Mouse (Mus musculus): Measurements from ENCODE around the gene Tmem132c. TPM values are rescaled to one million over a fixed set of nuclear protein-coding genes. Genes with fewer than 3 reads are reported as not detected.

Tmem132c gene
- polyA plus RNA-seq (2012; rRNA removed), result 0.81 and 0.96 TPM in 2 replicates

DNA sequence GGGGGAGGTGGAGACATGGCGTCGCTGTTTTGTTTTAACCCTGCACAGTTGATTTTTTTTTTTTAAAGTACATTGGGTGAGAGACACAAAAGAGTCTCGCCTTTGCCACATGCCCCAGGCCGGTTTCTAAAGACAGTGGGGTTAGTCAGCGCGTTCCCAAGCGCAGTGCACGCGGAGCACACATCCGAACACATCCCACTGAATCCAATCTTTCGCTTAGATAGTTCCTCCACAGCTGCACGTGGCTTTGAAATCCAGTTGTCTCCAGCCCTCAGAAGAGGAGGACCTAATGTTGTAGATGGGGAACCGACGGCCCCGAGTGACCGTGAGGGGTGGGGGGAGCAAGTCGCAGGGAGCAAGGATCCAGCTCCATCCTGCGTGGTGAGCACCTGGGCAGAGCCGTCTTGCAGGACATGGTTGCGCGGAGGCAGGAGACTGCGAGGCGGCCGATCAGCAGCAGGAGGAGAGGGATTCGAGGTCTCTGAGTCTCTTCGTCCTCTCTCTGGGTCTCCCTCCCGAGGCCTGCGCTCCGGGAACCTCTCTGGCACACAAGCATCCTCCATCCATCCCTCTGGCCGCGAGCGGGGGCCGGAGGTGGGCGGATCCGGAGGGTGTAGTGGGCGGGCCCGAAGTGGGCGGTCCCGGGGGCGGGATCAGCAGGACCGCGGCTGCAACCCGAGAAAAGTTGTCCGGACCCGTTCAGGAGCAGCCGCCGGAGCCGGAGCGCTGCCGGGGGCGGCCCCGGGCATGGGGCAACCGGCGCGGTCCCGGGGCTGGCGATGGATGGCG, at the start of gene Tmem132c:
Gene Tmem132c, plus strand, starts transcription at position 673 of the 789 bp plus-strand sequence.
- DNase-seq (ENCODE audit: low spot score), result peak; percentile 41

DNA sequence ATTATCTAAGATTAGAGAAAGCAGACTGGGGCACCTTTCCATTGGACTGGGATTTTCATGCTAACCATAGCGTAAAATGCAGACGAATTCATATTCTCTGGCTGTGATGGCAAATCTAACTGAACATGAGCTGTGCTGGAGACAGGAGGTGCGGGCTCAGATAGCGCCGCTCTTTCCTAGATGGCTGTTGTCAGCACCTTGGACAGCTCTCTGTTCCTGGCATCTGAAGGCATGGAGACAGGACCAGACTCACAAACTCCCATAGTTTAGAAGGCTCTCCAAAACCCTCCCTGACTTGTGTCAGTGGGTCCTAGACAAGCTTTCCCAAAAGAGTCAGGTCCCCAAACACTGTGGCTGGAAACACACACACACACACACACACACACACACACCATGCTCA, 49.7 kb upstream of the Tmem132c start:
- no peak for DNase-seq (ENCODE audit: low spot score)

DNA sequence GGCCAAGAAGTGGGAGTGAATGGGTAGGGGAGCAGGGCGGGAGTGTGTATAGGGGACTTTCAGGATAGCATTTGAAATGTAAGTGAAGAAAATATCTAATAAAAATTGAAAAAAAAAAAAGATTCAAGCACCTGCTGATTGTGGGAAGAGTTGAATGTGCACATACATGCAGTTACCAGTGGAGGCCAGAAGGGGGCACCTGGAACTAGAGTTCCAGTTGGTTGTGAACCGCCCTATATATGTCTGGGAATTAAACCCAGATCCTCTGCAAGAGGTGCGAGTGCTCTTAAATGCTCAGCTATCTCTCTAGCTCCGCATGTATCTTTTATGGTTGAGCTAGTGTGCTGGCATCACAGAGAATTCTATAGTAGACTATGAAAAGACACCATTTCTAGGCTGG, 42.8 kb upstream of the Tmem132c start:
- no peak for DNase-seq (ENCODE audit: low spot score)

DNA sequence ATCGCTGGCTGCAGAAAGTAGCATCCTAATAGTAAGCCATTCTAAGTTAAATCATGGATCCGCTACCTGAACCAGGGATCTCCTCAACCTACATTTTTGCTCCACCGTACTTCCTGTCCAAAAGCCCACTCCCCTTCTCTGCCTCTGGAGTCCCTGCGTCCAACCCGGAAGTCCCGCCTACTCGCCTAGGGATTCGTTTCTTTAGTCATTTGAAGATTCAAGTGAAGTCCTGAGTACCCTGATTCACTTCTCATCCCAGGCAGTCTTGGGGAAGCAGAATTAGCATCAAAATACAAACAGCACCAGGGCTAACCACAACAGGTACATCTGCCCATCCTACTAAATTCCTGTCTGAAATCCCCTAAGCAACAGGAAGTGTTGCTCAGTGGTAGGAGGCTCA, 36.7 kb upstream of the Tmem132c start:
- DNase-seq (ENCODE audit: low spot score), result no peak

DNA sequence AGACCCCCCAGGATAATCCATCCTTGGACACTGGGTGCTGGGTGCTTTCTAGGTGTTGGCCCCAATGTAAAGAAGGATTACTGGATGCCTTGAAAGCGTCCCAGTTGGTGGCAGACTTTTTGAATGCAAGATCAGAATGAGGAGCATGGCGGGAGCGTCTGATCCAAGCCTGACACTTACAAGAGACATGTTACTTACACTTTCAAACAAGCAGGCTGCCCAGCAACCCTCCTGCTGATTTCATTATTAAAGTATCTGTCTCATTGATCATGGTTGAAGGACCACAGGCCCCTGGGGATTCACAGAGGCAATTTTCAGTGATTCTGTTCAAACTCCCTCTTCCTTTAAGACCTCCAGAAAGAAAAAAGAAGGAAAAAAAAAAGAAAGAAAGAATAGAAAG, 25.2 kb upstream of the Tmem132c start:
- no peak for DNase-seq (ENCODE audit: low spot score)

DNA sequence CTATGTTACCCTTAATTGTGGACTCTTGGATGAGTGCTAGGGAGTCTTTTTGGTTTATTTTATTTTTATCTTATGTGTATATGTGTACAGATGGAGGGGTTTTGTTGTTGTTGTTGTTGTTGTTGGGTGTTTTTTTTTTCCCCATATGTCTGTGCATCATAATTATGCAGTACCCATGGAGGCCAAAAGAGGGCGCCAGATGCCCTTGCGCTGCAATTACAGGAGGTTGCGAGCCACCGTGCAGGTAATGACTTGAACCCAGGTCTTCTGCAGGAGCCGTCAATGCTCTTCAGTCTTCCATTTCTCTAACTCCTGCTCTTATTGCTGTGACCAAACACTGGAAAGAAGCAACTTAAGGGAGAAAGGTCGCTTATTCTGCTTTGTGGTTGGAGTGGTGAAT, 23.9 kb upstream of the Tmem132c start:
- no peak for DNase-seq (ENCODE audit: low spot score)

DNA sequence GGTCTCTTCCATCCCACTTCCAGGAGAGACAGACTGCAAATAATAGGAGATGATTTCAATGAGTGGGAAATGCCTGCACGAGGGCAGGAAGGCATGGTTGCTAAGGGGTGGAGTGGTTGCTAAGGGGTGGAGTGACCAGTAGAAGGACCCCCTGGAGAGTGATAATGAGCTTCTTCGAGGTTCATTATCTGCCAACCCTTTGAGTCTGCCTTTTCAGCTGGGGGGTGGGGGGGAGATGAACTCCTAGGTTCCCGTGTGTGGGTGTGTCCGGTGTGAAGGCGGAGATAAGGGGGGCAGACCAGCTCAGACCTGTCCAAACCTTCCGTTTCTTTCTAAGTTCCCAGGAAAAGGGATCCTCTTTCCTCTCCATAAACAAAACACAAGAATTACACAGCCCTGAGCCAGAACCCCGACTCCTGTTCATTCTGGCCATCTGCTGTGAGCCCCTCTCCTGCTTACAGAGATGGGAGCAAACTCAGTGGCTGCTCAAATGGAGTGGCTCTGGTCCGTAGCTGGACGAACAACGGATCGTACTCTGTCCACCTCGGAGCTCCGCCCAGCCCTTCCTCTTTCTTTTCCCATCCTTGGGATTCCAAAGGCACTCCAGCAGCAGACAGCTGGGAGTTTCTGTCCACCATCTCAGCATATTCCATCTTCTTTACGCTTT, 13.5 kb upstream of the Tmem132c start:
- no peak for DNase-seq (ENCODE audit: low spot score)

DNA sequence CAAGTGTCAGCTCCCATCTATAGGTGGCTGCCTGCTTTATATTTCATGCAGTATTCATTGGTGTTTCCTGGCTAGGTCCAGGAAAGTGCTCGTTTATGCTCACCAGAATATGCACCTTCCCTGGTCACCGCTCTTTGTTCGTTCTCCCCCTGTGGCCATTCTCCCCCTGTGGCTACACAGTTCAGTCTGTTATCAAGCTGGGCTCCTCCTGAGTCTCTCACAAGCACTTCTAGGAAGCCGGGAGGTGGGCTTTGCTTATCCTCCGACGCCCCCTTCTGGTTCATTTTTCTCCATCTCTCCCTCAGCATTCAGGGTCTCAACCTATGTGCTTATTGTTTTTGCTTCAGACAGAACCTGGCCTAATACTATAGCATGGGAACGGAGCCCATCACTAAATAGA, 6.9 kb upstream of the Tmem132c start:
- DNase-seq (ENCODE audit: low spot score), result no peak

DNA sequence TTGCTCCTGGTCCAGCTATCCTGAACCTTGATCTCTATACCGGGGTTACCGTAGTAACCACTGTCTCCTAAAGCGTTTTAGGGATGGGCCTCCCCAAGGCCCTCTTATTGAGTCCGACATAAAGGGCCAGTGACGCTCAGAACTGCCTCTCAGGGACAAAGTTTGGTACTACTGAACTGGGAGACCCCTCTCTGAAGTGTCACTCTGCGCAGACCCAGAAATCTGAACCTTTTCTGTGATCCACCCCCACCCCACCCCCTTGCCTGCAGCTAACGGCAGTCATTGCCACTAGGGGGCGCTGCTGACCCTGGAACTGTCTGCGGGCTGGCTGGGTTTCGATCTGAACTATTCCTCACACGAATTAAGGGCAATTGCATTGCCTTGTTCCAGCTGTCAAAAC, 6.4 kb upstream of the Tmem132c start:
- peak; percentile 52 for DNase-seq (ENCODE audit: low spot score)

DNA sequence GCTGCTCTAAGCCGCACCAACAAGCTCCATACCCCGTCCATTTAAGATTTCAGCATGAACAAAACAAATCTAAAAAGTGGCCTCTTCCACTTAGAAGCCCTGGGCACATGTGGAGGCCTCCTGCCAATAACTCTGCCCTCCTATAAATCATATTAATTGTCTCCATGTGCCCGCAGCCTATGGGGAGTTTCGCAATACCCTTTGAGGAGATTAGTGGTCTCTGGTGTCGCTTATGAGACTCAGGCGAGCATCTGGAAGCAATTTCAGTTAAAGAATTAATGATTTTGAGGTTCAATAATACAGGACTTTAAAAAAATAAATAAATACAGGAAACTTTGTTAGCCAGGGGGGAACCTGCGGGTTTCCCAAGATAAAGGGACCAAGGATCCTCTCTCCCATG, 1.9 kb upstream of the Tmem132c start:
- no peak for DNase-seq (ENCODE audit: low spot score)

DNA sequence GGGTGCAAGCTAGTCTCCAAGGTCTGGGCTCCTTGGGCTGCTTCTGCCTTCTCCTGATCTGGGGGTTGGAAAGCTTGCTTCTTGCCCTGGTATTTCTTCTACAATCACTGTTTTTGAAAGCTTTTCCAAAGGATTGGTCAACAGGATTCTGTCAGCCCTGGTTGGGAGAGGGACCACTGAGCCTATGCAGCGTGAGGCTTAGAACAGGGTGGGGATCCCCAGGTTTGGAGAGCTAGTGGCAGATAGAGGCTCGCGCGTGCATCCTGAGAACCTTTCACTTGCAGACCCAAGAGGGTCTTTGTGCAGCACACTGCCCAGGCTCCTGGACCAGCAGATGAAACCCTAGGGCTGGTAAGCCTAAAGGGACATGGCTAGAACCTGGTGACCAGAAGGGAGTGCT, 962 bp upstream of the Tmem132c start:
- no peak for DNase-seq (ENCODE audit: low spot score)

DNA sequence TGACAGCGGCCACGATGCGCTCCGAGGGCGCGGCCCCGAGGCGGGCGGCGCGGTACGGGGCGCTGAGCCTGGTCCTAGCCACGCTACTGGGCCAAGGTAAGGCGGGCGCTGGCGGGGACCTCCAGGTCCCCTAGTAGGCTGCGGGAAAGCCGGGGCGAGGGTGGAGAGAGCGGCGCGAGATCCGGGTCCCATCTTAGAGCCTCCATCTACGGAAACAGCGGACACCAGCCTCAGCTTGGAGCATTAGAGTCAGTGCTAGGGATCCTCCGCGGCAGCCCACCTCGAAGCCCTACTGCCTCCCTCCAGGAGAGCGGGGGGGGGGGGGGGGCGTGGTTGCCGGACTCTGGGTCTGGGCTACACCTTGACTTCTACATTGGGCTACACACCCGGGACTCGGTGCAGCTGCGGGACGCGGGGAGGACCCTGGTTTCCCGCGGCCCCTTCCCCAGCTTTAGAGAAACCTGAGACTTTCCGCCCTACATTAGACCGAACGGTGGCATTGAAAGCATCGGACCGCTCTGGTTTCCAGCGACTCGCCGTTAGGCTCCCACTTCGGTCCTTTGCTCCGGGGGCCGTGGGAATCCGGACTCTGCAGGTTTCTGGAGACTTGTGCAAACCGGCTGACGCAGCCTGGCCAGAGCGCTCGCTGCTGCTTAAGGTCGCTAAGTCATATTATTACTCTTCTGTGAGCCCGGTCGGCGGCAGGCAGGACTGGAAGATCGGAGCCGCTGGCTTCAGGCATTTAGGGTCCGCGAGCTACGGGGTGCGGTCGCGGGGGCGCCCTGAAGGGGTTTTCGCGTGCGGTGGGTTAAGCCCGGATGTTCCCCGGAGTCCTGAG, 536 bp downstream of the Tmem132c start:
- DNase-seq (ENCODE audit: low spot score), result no peak

DNA sequence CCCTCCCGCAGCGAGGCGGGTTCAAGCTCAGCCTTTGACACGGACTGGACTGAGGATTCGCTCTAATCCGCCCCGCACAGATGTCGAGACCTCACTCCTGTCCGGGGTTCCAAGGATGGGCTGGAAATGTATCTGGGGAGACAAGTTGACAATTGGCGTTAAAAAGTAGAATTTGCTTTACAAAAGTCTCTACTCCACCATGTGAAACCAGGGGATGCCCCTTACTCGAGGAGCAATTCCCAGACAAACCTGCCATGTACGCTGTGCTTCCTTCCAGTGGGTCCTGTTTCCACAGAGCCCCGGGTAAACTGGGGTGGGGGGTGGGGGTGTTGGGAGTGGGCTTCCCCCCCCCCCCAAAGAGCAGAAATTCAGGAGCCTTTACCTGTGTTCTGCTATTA, 1.2 kb downstream of the Tmem132c start:
- no peak for DNase-seq (ENCODE audit: low spot score)

DNA sequence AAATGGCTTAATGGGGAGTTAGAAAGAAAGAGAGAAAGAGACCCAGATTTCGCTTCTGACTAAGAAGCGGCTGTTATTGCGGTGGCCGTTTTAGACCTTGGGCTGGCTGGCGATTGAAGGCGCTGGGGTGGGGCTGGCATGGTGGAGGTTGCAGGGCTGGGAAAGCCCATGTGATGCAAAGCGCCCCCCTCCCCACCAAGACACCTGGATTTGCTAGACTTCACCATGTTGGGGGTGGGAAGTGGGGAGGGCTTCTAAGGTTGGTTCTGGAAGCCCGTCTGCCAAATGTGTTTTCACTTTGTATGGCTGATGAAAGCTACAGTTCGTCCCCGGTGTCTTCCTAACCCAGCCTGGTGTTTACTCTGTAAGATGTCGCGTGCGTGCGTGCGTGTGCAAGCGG, 1.6 kb downstream of the Tmem132c start:
- no peak for DNase-seq (ENCODE audit: low spot score)

DNA sequence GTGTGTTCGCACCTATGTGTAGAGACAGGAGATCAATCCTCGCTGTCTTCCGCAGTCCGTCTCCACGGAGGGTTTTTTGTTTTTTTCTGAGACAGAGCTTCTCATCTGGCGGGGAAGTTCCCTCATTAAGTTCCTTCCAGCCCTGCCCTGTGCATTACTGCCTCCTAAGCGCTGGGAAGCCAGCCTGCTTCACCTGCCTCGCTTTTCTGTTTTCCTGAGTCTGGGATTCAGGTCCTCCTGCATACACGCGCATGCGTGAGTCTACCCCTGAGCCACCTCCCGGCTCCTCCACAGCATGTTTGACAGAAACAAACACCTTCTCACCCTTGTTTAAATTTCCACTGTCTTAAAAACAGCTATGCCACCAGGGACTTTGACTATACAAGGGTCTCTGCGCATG, 2.0 kb downstream of the Tmem132c start:
- DNase-seq (ENCODE audit: low spot score), result no peak

DNA sequence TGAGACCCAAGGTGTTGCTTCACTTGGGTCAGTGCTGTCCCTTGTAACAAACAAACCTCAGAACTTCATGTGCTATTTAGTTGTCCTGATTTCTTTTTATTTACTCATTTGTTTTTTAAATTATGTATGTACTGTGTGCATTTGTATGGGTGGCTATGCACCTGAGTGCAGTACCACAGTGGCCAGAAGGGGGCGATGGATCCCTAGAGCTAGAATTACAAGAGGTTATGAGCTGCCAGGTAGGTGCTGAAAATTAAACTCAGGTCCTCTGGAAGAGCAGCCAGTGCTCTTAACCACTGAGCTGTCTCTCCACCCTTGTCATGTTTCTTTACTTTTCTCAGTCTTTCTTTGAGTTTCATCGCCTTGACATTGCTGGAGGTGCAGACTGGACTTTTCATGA, 11.7 kb downstream of the Tmem132c start:
- DNase-seq (ENCODE audit: low spot score), result no peak

DNA sequence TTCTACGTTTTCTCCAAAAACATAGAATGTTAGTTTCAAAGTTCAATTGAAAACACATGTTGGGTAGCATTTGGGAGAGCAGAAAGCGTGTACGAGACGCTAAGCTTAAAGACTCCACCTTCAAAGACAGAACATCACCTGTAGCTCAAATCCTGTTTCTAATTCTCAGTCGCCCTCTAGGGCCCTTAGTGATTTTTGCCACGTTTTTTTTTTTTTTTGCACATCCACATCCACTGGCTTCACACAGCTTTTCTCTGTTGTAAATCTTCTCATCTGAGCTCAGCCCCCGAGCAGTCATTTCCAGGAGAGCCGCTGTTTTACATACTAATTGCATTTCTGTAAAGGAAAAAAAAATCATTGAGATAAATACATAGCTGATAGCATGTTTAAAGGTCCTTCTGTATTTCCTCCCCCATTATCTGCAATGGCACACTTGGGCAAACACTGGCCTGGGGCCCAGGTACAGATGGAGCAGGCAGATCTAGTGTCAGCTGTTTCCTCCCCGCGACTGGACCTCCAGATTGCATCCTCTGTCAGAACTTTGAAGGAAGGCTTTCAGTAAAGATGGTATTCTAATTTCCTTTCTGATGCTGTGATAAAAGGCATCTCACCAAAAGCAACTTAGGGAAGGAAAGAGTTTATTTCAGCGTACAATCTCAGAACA, 15.5 kb downstream of the Tmem132c start:
- DNase-seq (ENCODE audit: low spot score), result no peak

DNA sequence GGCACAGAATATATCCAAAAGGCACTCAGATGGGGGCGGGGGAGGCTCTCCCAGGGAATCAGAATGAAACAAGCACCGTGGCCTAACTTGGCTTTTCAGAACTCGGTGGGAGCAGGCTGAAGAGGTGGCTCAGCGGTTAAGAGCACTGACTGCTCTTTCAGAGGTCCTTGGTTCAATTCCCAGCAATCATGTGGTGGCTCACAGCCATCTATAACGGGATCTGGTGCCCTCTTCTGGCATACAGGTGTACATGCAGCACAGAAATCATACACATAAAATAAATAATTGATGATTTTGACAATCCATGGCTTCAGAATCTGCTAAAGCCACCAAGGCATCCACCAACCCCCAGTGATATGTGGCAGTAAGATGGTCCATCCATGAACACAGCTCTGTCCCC, 20.5 kb downstream of the Tmem132c start:
- no peak for DNase-seq (ENCODE audit: low spot score)

DNA sequence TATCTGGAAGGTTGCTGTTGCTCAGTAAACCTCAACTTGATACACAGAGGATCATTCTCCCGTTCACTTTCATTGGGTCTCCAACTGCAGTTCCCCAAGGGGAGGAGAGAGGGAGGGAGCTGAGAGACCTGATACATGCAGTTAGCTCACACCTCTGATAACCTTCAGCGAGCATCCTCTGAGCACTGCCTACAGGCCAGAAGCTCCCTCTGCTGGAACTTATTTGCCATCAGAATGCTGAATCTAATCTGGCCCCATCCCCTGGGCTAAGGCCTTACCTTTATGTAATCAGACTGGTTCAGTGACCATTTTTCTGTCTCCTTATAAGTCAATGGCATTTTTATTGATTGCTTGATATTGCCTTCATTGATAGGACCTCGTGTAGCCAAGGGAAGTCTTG, 29.5 kb downstream of the Tmem132c start:
- no peak for DNase-seq (ENCODE audit: low spot score)

DNA sequence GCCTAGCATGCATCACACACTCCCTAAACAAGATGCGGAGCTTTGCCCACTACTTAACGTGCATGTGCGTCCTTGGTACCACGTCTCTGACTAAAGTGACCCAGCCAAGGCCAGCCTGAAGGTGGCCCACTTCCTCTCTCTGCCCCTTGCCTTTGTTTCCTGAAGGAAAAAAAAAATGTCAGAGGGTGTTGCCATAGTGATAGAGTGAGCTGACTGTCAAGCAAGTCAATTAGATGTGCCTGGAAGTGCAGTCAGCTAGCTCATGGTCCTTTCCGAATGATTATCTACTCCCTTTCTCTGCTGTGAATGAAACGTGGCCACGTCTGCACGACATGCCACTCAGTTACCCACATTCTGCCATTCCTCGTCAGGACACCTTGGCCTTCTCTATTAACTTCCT, 37.9 kb downstream of the Tmem132c start:
- no peak for DNase-seq (ENCODE audit: low spot score)

DNA sequence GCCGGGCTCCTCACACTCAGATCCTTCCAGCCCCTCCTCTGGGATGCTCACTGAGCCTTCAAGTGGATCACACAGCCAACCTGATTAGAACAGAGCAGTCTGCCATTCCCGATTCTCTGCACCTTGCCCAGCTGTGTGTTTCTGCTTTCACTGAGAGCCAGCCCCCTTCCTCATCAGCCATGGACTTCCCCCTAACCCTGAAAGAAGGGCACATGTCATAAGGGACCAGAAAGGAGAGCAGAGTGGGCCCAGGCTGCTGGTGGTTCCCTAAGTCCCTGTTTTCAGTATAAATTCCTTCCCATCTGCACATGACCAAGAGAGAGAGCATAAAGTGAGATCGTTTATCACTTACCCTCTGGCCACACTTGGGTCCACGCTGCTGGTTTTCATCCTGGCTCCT, 39.6 kb downstream of the Tmem132c start:
- DNase-seq (ENCODE audit: low spot score), result no peak

DNA sequence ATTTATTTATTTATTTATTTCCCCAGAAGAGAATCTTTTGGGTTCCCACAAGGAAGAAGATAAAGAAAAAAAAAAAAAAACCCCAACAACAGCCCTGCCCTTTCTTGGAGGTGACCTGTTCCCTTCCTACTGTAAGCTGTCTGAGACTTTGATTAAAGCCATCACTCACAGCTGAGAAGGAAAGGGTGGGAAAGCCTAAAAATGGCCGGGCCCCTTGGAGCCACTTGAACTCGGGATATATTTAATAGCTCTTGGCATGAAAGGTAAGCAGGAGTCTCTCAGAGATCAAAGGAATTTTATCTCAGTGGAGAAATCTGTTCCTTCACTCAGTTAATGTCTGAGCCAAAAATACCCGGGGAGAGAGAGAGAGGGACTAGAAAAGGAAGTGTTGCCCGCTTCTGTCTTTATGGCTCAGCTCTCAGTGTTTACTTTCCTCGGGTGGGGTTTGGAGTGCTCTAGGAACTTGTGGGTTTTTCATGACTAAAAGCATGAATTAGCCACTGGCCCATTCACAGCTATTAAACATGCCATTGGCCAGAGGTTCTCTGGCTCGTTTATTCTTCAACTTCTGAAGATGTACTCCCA, 41.0 kb downstream of the Tmem132c start:
- DNase-seq (ENCODE audit: low spot score), result no peak

All from urinary bladder, adult 2 months (tissue).